Mouse (Mus musculus): ENCODE measurements around the gene Armc10. TPM values are rescaled to one million over a fixed set of nuclear protein-coding genes. Genes with fewer than 3 reads are reported as not detected.

The Armc10 gene
- polyA plus RNA-seq, 1 experiment from 2014 or later, result 5.7 TPM

GRCm38 (mm10) chr5:21669307-21669706 is 23.7 kb downstream of the Armc10 start:
- peaks cover 14% of the 10 kb centered on the region for H3K4me1 ChIP-seq (replicated peaks)
- H3K27me3 ChIP-seq, result no peaks in the 10 kb centered on the region
- no peaks in the 10 kb centered on the region for H3K36me3 ChIP-seq (replicated peaks)
- ATAC-seq (ENCODE audit: insufficient read depth), result no peak
- H3K27ac ChIP-seq (replicated peaks), result no peak overlapping the region
- no peak overlapping the region for H3K9ac ChIP-seq
- H3K4me2 ChIP-seq, result no peak overlapping the region
- no peak overlapping the region for H3K4me3 ChIP-seq (replicated peaks)
- H3K9me3 ChIP-seq (replicated peaks), result no peaks in the 10 kb centered on the region
- 70% methylated on average over 2 of the region's 2 CpGs for WGBS (ENCODE audit: insufficient replicate concordance)

GRCm38 (mm10) chr5:21672812-21673635 is 27.4 kb downstream of the Armc10 start:
- Histone ChIP-seq H3K36me3 (replicated peaks) (peaks cover 9% of the 10 kb centered on the region; the same call in 1 of the 2 replicates), H3K9me3 (replicated peaks) (no peaks in the 10 kb centered on the region), H3K4me2 (peak overlapping the region; percentile 72), H3K27ac (replicated peaks) (peak overlapping the region; percentile 74), H3K4me1 (replicated peaks) (peaks cover 11% of the 10 kb centered on the region), H3K27me3 (no peaks in the 10 kb centered on the region), H3K4me3 (replicated peaks) (peak overlapping the region; percentile 49), H3K9ac (peak overlapping the region; percentile 43)
- 26% methylated on average over 23 of the region's 23 CpGs for WGBS (ENCODE audit: insufficient replicate concordance)
- peak; percentile 91 for ATAC-seq (ENCODE audit: insufficient read depth)

- ATAC-seq (ENCODE audit: insufficient read depth), result no peak
- Histone ChIP-seq H3K9ac (no peak overlapping the region), H3K4me2 (peak overlapping the region; percentile 72), H3K4me3 (replicated peaks) (no peak overlapping the region), H3K27ac (replicated peaks) (0 out of 2 replicates have a peak overlapping the region, but pooled peaks have one; percentile 74), H3K9me3 (replicated peaks) (no peaks in the 10 kb centered on the region), H3K4me1 (replicated peaks) (peaks cover 11% of the 10 kb centered on the region), H3K27me3 (no peaks in the 10 kb centered on the region), H3K36me3 (replicated peaks) (peaks cover 11% of the 10 kb centered on the region; the same call in 1 of the 2 replicates)
- 77% methylated on average over 9 of the region's 9 CpGs for WGBS (ENCODE audit: insufficient replicate concordance)
Observed at GRCm38 (mm10) chr5:21673742-21674141, 28.1 kb downstream of the Armc10 start.

- Histone ChIP-seq H3K27me3 (no peaks in the 10 kb centered on the region), H3K4me3 (replicated peaks) (no peak overlapping the region), H3K9ac (no peak overlapping the region), H3K27ac (replicated peaks) (no peak overlapping the region), H3K4me2 (no peak overlapping the region), H3K36me3 (replicated peaks) (peaks cover 11% of the 10 kb centered on the region; the same call in 1 of the 2 replicates), H3K9me3 (replicated peaks) (no peaks in the 10 kb centered on the region), H3K4me1 (replicated peaks) (peaks cover 11% of the 10 kb centered on the region)
- 79% methylated on average over 12 of the region's 12 CpGs for WGBS (ENCODE audit: insufficient replicate concordance)
- no peak for ATAC-seq (ENCODE audit: insufficient read depth)
Observed at GRCm38 (mm10) chr5:21675019-21675418, 29.4 kb downstream of the Armc10 start.

- Histone ChIP-seq H3K4me3 (replicated peaks) (no peak overlapping the region), H3K27me3 (no peaks in the 10 kb centered on the region), H3K9ac (no peak overlapping the region), H3K36me3 (replicated peaks) (peaks cover 11% of the 10 kb centered on the region; the same call in 1 of the 2 replicates), H3K9me3 (replicated peaks) (no peaks in the 10 kb centered on the region), H3K4me1 (replicated peaks) (peaks cover 11% of the 10 kb centered on the region), H3K4me2 (no peak overlapping the region), H3K27ac (replicated peaks) (no peak overlapping the region)
- 90% methylated on average over 23 of the region's 23 CpGs for WGBS (ENCODE audit: insufficient replicate concordance)
- no peak for ATAC-seq (ENCODE audit: insufficient read depth)
Observed at GRCm38 (mm10) chr5:21675494-21675893, 29.9 kb downstream of the Armc10 start.

GRCm38 (mm10) chr5:21677939-21678338 is 32.3 kb downstream of the Armc10 start:
- no peak overlapping the region for H3K9ac ChIP-seq
- peaks cover 7% of the 10 kb centered on the region; the same call in 1 of the 2 replicates for H3K4me1 ChIP-seq (replicated peaks)
- WGBS (ENCODE audit: insufficient replicate concordance), result 83% methylated on average over 6 of the region's 6 CpGs
- H3K4me3 ChIP-seq (replicated peaks), result no peak overlapping the region
- H3K27me3 ChIP-seq, result no peaks in the 10 kb centered on the region
- peaks cover 11% of the 10 kb centered on the region; the same call in 1 of the 2 replicates for H3K36me3 ChIP-seq (replicated peaks)
- no peak overlapping the region for H3K27ac ChIP-seq (replicated peaks)
- H3K4me2 ChIP-seq, result no peak overlapping the region
- no peak for ATAC-seq (ENCODE audit: insufficient read depth)
- no peaks in the 10 kb centered on the region for H3K9me3 ChIP-seq (replicated peaks)

GRCm38 (mm10) chr5:21678363-21678762 is 32.8 kb downstream of the Armc10 start:
- H3K9me3 ChIP-seq (replicated peaks), result no peaks in the 10 kb centered on the region
- no peak for ATAC-seq (ENCODE audit: insufficient read depth)
- 82% methylated on average over 9 of the region's 9 CpGs for WGBS (ENCODE audit: insufficient replicate concordance)

GRCm38 (mm10) chr5:21680029-21680428 is 34.4 kb downstream of the Armc10 start:
- ATAC-seq (ENCODE audit: insufficient read depth), result no peak
- Histone ChIP-seq H3K4me1 (replicated peaks) (no peaks in the 10 kb centered on the region), H3K9ac (no peak overlapping the region), H3K36me3 (replicated peaks) (peaks cover 10% of the 10 kb centered on the region; the same call in 1 of the 2 replicates), H3K27me3 (no peaks in the 10 kb centered on the region), H3K9me3 (replicated peaks) (no peaks in the 10 kb centered on the region), H3K4me3 (replicated peaks) (no peak overlapping the region), H3K27ac (replicated peaks) (no peak overlapping the region), H3K4me2 (no peak overlapping the region)
- WGBS (ENCODE audit: insufficient replicate concordance), result 65% methylated on average over 4 of the region's 4 CpGs

More at GRCm38 (mm10) chr5:21678363-21678762, 32.8 kb downstream of the Armc10 start:
- Histone ChIP-seq H3K9ac (no peak overlapping the region), H3K4me2 (no peak overlapping the region), H3K36me3 (replicated peaks) (peaks cover 11% of the 10 kb centered on the region; the same call in 1 of the 2 replicates), H3K4me1 (replicated peaks) (peaks cover 5% of the 10 kb centered on the region; the same call in 1 of the 2 replicates), H3K27ac (replicated peaks) (no peak overlapping the region), H3K27me3 (no peaks in the 10 kb centered on the region), H3K4me3 (replicated peaks) (no peak overlapping the region)

- whole genome bisulfite sequencing (ENCODE audit: insufficient replicate concordance), result 70% methylated on average over 5 of the region's 5 CpGs
- Histone ChIP-seq H3K9ac (no peak overlapping the region), H3K27ac (replicated peaks) (no peak overlapping the region), H3K27me3 (no peaks in the 10 kb centered on the region), H3K9me3 (replicated peaks) (no peaks in the 10 kb centered on the region), H3K4me3 (replicated peaks) (no peak overlapping the region), H3K4me1 (replicated peaks) (no peaks in the 10 kb centered on the region), H3K4me2 (no peak overlapping the region), H3K36me3 (replicated peaks) (0 out of 2 replicates have a peak, but pooled peaks cover 3% of the 10 kb centered on the region)
- ATAC-seq (ENCODE audit: insufficient read depth), result no peak
Observed at GRCm38 (mm10) chr5:21680940-21681339, 35.3 kb downstream of the Armc10 start.

- ATAC-seq (ENCODE audit: insufficient read depth), result no peak
- WGBS (ENCODE audit: insufficient replicate concordance), result 78% methylated on average over 9 of the region's 9 CpGs
- H3K9ac ChIP-seq, result no peak overlapping the region
Observed at GRCm38 (mm10) chr5:21683811-21684210, 38.2 kb downstream of the Armc10 start.

GRCm38 (mm10) chr5:21685001-21685400 is 39.4 kb downstream of the Armc10 start:
- Histone ChIP-seq H3K27me3 (no peaks in the 10 kb centered on the region), H3K4me2 (no peak overlapping the region), H3K36me3 (replicated peaks) (no peaks in the 10 kb centered on the region), H3K27ac (replicated peaks) (no peak overlapping the region), H3K4me3 (replicated peaks) (no peak overlapping the region), H3K4me1 (replicated peaks) (0 out of 2 replicates have a peak, but pooled peaks cover 4% of the 10 kb centered on the region), H3K9me3 (replicated peaks) (no peaks in the 10 kb centered on the region), H3K9ac (no peak overlapping the region)
- 60% methylated on average over 10 of the region's 10 CpGs for WGBS (ENCODE audit: insufficient replicate concordance)
- ATAC-seq (ENCODE audit: insufficient read depth), result no peak

More at GRCm38 (mm10) chr5:21683811-21684210, 38.2 kb downstream of the Armc10 start:
- Histone ChIP-seq H3K27me3 (no peaks in the 10 kb centered on the region), H3K9me3 (replicated peaks) (no peaks in the 10 kb centered on the region), H3K4me3 (replicated peaks) (no peak overlapping the region), H3K36me3 (replicated peaks) (no peaks in the 10 kb centered on the region), H3K4me1 (replicated peaks) (0 out of 2 replicates have a peak, but pooled peaks cover 4% of the 10 kb centered on the region), H3K27ac (replicated peaks) (no peak overlapping the region), H3K4me2 (no peak overlapping the region)
